Comparison of ENCODE assay signal across 9 mouse cellular contexts in the genomic region with DNA sequence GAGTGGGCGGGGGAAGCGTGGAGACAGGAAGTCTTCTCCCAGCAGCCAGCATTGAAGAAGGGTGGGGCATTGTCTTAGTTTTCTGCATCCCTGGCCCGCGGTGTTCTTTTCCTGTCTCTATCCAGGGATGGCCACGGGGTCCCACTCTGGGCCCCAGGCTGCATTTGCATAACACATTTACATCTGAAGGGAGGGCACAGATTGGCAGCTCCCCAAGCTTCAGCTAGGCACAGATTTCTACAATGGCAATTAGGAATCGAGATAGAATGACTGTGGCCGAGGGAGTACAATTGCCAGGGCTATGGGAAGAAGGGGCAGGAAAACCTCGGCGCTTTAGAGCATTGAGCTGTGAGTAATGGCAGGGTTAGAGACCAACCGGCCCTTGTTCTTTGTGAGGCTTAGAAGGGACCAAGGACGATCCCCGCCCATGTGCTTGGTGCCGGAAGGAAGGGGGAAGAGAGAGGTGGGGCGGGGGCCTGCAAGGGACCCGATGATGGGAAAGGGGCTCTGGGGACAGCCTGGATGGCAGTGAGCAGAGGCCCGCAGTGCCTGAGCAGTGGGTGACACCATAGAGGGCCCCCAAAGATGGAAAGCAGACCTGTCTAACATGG.
A peak's percentile ranks its signal among the peaks of the same experiment; 100 is the strongest.
DNase-seq lines count a peak whose midpoint lies in the region; ATAC-seq and TF ChIP-seq lines count a peak whose summit lies in the region.
"Had no signal": no experiment of that assay in that cellular context is flagged by ENCODE, and none has a peak within 500 bp of the region (broad histone marks: within the 10 kb centered on the region; RNA-seq: fewer than 3 reads in every experiment).

No protein-coding gene starts in this region.

- no peak for TF ChIP-seq CTCF in layer of hippocampus, adult 2 months (conservative IDR thresholded peaks at IDR 0.05)

- peak overlapping the region; percentile 33 for H3K4me2 ChIP-seq in forebrain, embryonic 13.5 days
- H3K4me2 ChIP-seq in midbrain, embryonic 16.5 days (ENCODE audit: low read length) = no peak overlapping the region

- no peak overlapping the region; the same call in 1 of the 2 replicates for H3K4me3 ChIP-seq in layer of hippocampus, adult 2 months
- H3K4me3 ChIP-seq in forebrain, embryonic 13.5 days = no peak overlapping the region
- H3K4me3 ChIP-seq in midbrain, embryonic 16.5 days (ENCODE audit: low read depth, low read length) = no peak overlapping the region

- H3K9ac ChIP-seq in forebrain, embryonic 13.5 days = peak overlapping the region; percentile 17; the same call in 1 of the 2 replicates
- H3K9ac ChIP-seq in midbrain, embryonic 16.5 days (ENCODE audit: low read depth, low read length) = no peak overlapping the region

- H3K27me3 ChIP-seq in forebrain, embryonic 13.5 days = no peaks in the 10 kb centered on the region
- H3K27me3 ChIP-seq in midbrain, embryonic 16.5 days (ENCODE audit: control insufficient read depth, insufficient read depth, low read depth, low read length) = no peaks in the 10 kb centered on the region

- 6% methylated on average over 16 of the region's 16 CpGs for WGBS in forebrain, embryonic 13.5 days
- 17% methylated on average over 16 of the region's 16 CpGs for WGBS in midbrain, embryonic 16.5 days

- peak; percentile 12 to 27 for DNase-seq in layer of hippocampus, adult 2 months (ENCODE audit: low spot score in 2 of 2)
- DNase-seq in layer of hippocampus, adult 9-10 months (ENCODE audit: low spot score) = no peak
- DNase-seq in brain, adult 2 months (ENCODE audit: low read depth, low spot score) = peak; percentile 30

- peak overlapping the region; percentile 73 for H3K27ac ChIP-seq in layer of hippocampus, adult 2 months
- peak overlapping the region; percentile 87 for H3K27ac ChIP-seq in forebrain, embryonic 13.5 days
- H3K27ac ChIP-seq in midbrain, embryonic 16.5 days (ENCODE audit: low read length) = peak overlapping the region; percentile 74

- no peaks in the 10 kb centered on the region for H3K36me3 ChIP-seq in forebrain, embryonic 13.5 days (ENCODE audit: poor library complexity, severe bottlenecking)
- no peaks in the 10 kb centered on the region for H3K36me3 ChIP-seq in midbrain, embryonic 16.5 days (ENCODE audit: control insufficient read depth, insufficient read depth, low read length)

- peaks cover 27% of the 10 kb centered on the region for H3K4me1 ChIP-seq in forebrain, embryonic 13.5 days
- H3K4me1 ChIP-seq in midbrain, embryonic 16.5 days (ENCODE audit: control insufficient read depth, insufficient read depth, low read length) = peaks cover 8% of the 10 kb centered on the region; the same call in 1 of the 2 replicates

- no peaks in the 10 kb centered on the region for H3K9me3 ChIP-seq in forebrain, embryonic 13.5 days (replicated peaks)
- no peaks in the 10 kb centered on the region for H3K9me3 ChIP-seq in midbrain, embryonic 16.5 days (replicated peaks; ENCODE audit: control insufficient read depth, low read length, poor library complexity, severe bottlenecking)

- ATAC-seq in forebrain, embryonic 13.5 days = peak; percentile 95
- peak; percentile 85 for ATAC-seq in midbrain, embryonic 16.5 days
- no peak for ATAC-seq in activated CD4-positive, CD25-positive, alpha-beta regulatory T cell, adult 4 months
- no peak for ATAC-seq in monocyte, adult 5-6 weeks (replicated peaks; ENCODE audit: insufficient number of reproducible peaks, low FRiP score, low TSS enrichment, poor library complexity, severe bottlenecking)
- ATAC-seq in megakaryocyte progenitor cell, adult 5-6 weeks (replicated peaks; ENCODE audit: poor library complexity) = no peak
- ATAC-seq: Patski had no signal

Comparison
In these comparisons a context has a peak if more than half of its experiments do, and no peak if none do; other contexts are left out.
1. ATAC-seq: peak in forebrain, embryonic 13.5 days (single experiment) and midbrain, embryonic 16.5 days (single experiment); none in activated CD4-positive, CD25-positive, alpha-beta regulatory T cell, adult 4 months (single experiment), monocyte, adult 5-6 weeks (single experiment) and megakaryocyte progenitor cell, adult 5-6 weeks (single experiment).
2. Peak in every context shown above with its lines, with median percentiles within 50 percentile points of each other: H3K27ac ChIP-seq.